Mouse (Mus musculus) cerebellum, adult 2 months (tissue): ENCODE measurements around the gene Phactr2.

Experiments used
- CTCF ChIP-seq: fragments of 200-500 bp; IDR thresholded peaks from 2 replicates; pipeline ENCODE4 v1.5.1; 2011; ENCODE audit warnings: low read depth, mild to moderate bottlenecking, control low read depth, low read length, moderate library complexity, borderline replicate concordance; ENCODE audit not compliant: insufficient read depth
- POLR2A ChIP-seq: fragments of 200-500 bp; IDR thresholded peaks from 2 replicates; pipeline ENCODE4 v1.6.1; 2011; ENCODE audit warnings: low read length, control low read depth, borderline replicate concordance; ENCODE audit not compliant: insufficient read depth

DNA sequence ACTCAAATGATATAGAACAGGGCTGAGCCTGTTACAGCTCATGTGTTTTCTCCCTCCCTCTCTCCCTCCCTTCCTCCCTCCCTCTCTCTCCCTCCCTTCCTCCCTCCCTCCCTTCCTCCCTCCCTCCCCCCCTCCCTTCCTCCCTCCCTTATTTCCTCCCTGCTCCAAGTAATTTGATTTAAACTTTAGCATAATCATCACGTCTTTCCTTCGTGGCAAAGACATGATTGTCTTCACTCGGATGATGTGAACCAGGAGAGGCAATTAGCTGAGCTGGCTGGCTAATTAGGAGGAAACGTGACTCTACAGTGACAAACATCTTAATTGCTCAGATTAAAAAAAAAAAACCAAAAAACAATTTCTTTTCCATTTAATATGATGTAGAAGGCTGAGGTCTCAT lies 55.0 kb downstream of the Phactr2 start:
- no peak for TF ChIP-seq CTCF
- no peak for TF ChIP-seq POLR2A
